8 mouse cellular contexts compared by ENCODE assay signal in genomic region chr14:55540067-55540786, GRCm38 (mm10). TPM values are rescaled to one million over a fixed set of nuclear protein-coding genes. Genes with fewer than 3 reads are reported as not detected.
DNase-seq lines count a peak whose midpoint lies in the region; ATAC-seq and TF ChIP-seq lines count a peak whose summit lies in the region.

Gene Pck2 (plus strand): TSS chr14:55540266.

- H3K27me3 ChIP-seq in E14TG2a.4 (ENCODE audit: insufficient read depth, low read length) = peaks cover 11% of the 10 kb centered on the region; the same call in 1 of the 2 replicates
- peaks cover 11% of the 10 kb centered on the region for H3K27me3 ChIP-seq in forebrain, embryonic 10.5 days (ENCODE audit: poor library complexity, severe bottlenecking)
- H3K27me3 ChIP-seq in heart, embryonic 14.5 days (ENCODE audit: control insufficient read depth, insufficient read depth, low read length) = no peaks in the 10 kb centered on the region
- no peaks in the 10 kb centered on the region for H3K27me3 ChIP-seq in liver, embryonic 15.5 days
- H3K27me3 ChIP-seq in neural tube, embryonic 11.5 days (ENCODE audit: control insufficient read depth, insufficient read depth, low read length) = no peaks in the 10 kb centered on the region

- no peak for TF ChIP-seq CTCF in E14TG2a.4 (conservative IDR thresholded peaks at IDR 0.05; ENCODE audit: low read length)

- peak within 1 kb of the TSS; percentile 75 for H3K9ac ChIP-seq in heart, embryonic 14.5 days (ENCODE audit: low read length)
- H3K9ac ChIP-seq in liver, embryonic 15.5 days = peak within 1 kb of the TSS; percentile 87
- H3K9ac ChIP-seq in neural tube, embryonic 11.5 days (ENCODE audit: low read length) = peak within 1 kb of the TSS; percentile 77

- H3K4me1 ChIP-seq in E14TG2a.4 (replicated peaks; ENCODE audit: low read depth, low read length) = peaks cover 58% of the 10 kb centered on the region
- peaks cover 25% of the 10 kb centered on the region for H3K4me1 ChIP-seq in forebrain, embryonic 10.5 days
- peaks cover 7 to 14% of the 10 kb centered on the region in 2 experiments; a peak in 3 of 4 replicates for H3K4me1 ChIP-seq in heart, embryonic 14.5 days (ENCODE audit: control insufficient read depth in 2 of 2, insufficient read depth in 2 of 2, low read length in 2 of 2)
- peaks cover 44% of the 10 kb centered on the region for H3K4me1 ChIP-seq in liver, embryonic 15.5 days (replicated peaks)
- H3K4me1 ChIP-seq in neural tube, embryonic 11.5 days (ENCODE audit: control insufficient read depth, insufficient read depth, low read length) = 0 out of 2 replicates have a peak, but pooled peaks cover 6% of the 10 kb centered on the region

- peaks cover 37% of the 10 kb centered on the region for H3K36me3 ChIP-seq in E14TG2a.4 (ENCODE audit: insufficient read depth, low read length)
- peaks cover 26% of the 10 kb centered on the region for H3K36me3 ChIP-seq in forebrain, embryonic 10.5 days (replicated peaks)
- H3K36me3 ChIP-seq in heart, embryonic 14.5 days (ENCODE audit: control insufficient read depth, insufficient read depth, low read length) = peaks cover 28% of the 10 kb centered on the region
- H3K36me3 ChIP-seq in liver, embryonic 15.5 days (replicated peaks) = peaks cover 33% of the 10 kb centered on the region
- H3K36me3 ChIP-seq in neural tube, embryonic 11.5 days (ENCODE audit: control insufficient read depth, insufficient read depth, low read length) = no peaks in the 10 kb centered on the region

- WGBS in forebrain, embryonic 10.5 days = under 1% methylated on average over 31 of the region's 32 CpGs
- WGBS in heart, embryonic 14.5 days = under 1% methylated on average over 30 of the region's 32 CpGs
- under 1% methylated on average over 32 of the region's 32 CpGs for WGBS in liver, embryonic 15.5 days (ENCODE audit: insufficient replicate concordance)
- WGBS in neural tube, embryonic 11.5 days = under 1% methylated on average over 32 of the region's 32 CpGs

- H3K9me3 ChIP-seq in E14TG2a.4 (ENCODE audit: low read length) = no peaks in the 10 kb centered on the region
- no peaks in the 10 kb centered on the region for H3K9me3 ChIP-seq in forebrain, embryonic 10.5 days
- H3K9me3 ChIP-seq in heart, embryonic 14.5 days (ENCODE audit: control insufficient read depth, low read length) = no peaks in the 10 kb centered on the region
- H3K9me3 ChIP-seq in liver, embryonic 15.5 days (replicated peaks) = no peaks in the 10 kb centered on the region
- no peaks in the 10 kb centered on the region for H3K9me3 ChIP-seq in neural tube, embryonic 11.5 days (ENCODE audit: control insufficient read depth, low read length)

- H3K4me3 ChIP-seq in E14TG2a.4 (replicated peaks; ENCODE audit: low read length) = peak within 1 kb of the TSS; percentile 83
- peak within 1 kb of the TSS; percentile 70 for H3K4me3 ChIP-seq in forebrain, embryonic 10.5 days
- peak within 1 kb of the TSS; percentile 52 for H3K4me3 ChIP-seq in heart, embryonic 14.5 days (ENCODE audit: control insufficient read depth in 1 of 2, insufficient read depth in 1 of 2, low read depth in 1 of 2, low read length in 2 of 2)
- peak within 1 kb of the TSS; percentile 74 for H3K4me3 ChIP-seq in liver, embryonic 15.5 days (replicated peaks)
- H3K4me3 ChIP-seq in neural tube, embryonic 11.5 days (ENCODE audit: low read depth, low read length) = peak within 1 kb of the TSS; percentile 55

- H3K27ac ChIP-seq in forebrain, embryonic 10.5 days = peak within 1 kb of the TSS; percentile 86
- peak within 1 kb of the TSS; percentile 76 to 83 for H3K27ac ChIP-seq in heart, embryonic 14.5 days (replicated peaks in 1 of 2; ENCODE audit: control insufficient read depth in 1 of 2, insufficient read depth in 1 of 2, low read depth in 2 of 2, low read length in 2 of 2)
- H3K27ac ChIP-seq in liver, embryonic 15.5 days (replicated peaks) = peak within 1 kb of the TSS; percentile 92
- no peak within 1 kb of the TSS for H3K27ac ChIP-seq in neural tube, embryonic 11.5 days (ENCODE audit: low read depth, low read length)

- peak; percentile 89 for DNase-seq in c-Kit-negative CD71-positive TER-119-positive erythroid progenitor cells, embryonic 14.5 days (ENCODE audit: low read depth, low spot score)
- peak; percentile 78 for DNase-seq in forebrain, embryonic 10.5 days (ENCODE audit: extremely low spot score, low spot score)
- DNase-seq in kidney, postnatal 14 days = peak; percentile 93
- DNase-seq in neural tube, embryonic 11.5 days (ENCODE audit: low spot score) = peak; percentile 80
- peak; percentile 62 for DNase-seq in telencephalon, adult 2 months (ENCODE audit: low read depth, low spot score)

- H3K4me2 ChIP-seq in heart, embryonic 14.5 days (ENCODE audit: low read length) = peak within 1 kb of the TSS; percentile 68
- peak within 1 kb of the TSS; percentile 91 for H3K4me2 ChIP-seq in liver, embryonic 15.5 days
- peak within 1 kb of the TSS; percentile 81 for H3K4me2 ChIP-seq in neural tube, embryonic 11.5 days (ENCODE audit: low read depth)

- peak; percentile 86 for ATAC-seq in heart, embryonic 14.5 days (ENCODE audit: insufficient number of reproducible peaks, insufficient read depth, low FRiP score, low read depth)
- ATAC-seq in liver, embryonic 15.5 days (ENCODE audit: insufficient read depth) = peak; percentile 98
- ATAC-seq in neural tube, embryonic 11.5 days (ENCODE audit: insufficient read depth, low FRiP score, low TSS enrichment) = peak; percentile 79

RNA-seq across cellular contexts. Expression of gene Pck2, which starts in this region (rescaled TPM):
- polyA plus RNA-seq in forebrain, embryonic 10.5 days (2016; fragmentation: Nextera tagmentation; extraction: Ambion mirVana) = 18.3 and 20.0 TPM in 2 replicates
- polyA plus RNA-seq in heart, embryonic 14.5 days (2014; fragmentation: Nextera tagmentation; extraction: Ambion mirVana) = 35.1 TPM in 2 replicates
- 36.0 and 39.9 TPM in 2 replicates for polyA plus RNA-seq in liver, embryonic 15.5 days (2015; fragmentation: Nextera tagmentation; extraction: Ambion mirVana)
- 14.5 and 14.7 TPM in 2 replicates for polyA plus RNA-seq in neural tube, embryonic 11.5 days (2014; fragmentation: Nextera tagmentation; extraction: Ambion mirVana)
